ENCODE assay signal across 17 mouse cellular contexts in genomic region chr10:91498543-91498942, GRCm38 (mm10).
"Had no signal": no experiment of that assay in that cellular context is flagged by ENCODE, and none has a peak within 500 bp of the region (broad histone marks: within the 10 kb centered on the region; RNA-seq: fewer than 3 reads in every experiment).

No protein-coding gene starts in this region.

- DNase-seq: kidney, postnatal 10 days; layer of hippocampus, postnatal 36 days; liver, embryonic 13.5 days; lung, adult 2 months; lung, postnatal 14 days; lung, postnatal 4 days; midbrain, embryonic 14.5 days; retina, postnatal 1 day; right cerebral cortex, postnatal 25 days; spleen, adult 18-20 months; thymus, adult 2 months; thymus, postnatal 14 days; thymus, postnatal 4 days had no signal

- H3K27me3 ChIP-seq: liver, embryonic 13.5 days; stomach, embryonic 15.5 days had no signal

- H3K9ac ChIP-seq: liver, embryonic 13.5 days; stomach, embryonic 15.5 days had no signal

- H3K27ac ChIP-seq: left cerebral cortex, adult 2 months; liver, embryonic 13.5 days; stomach, embryonic 15.5 days had no signal

- H3K4me1 ChIP-seq: liver, embryonic 13.5 days; stomach, embryonic 15.5 days had no signal

- ATAC-seq: intestine, postnatal 0 days had no signal

- H3K4me3 ChIP-seq: left cerebral cortex, adult 2 months; liver, embryonic 13.5 days; stomach, embryonic 15.5 days had no signal

- H3K36me3 ChIP-seq: liver, embryonic 13.5 days; stomach, embryonic 15.5 days had no signal

- H3K4me2 ChIP-seq: liver, embryonic 13.5 days; midbrain, embryonic 11.5 days; stomach, embryonic 15.5 days had no signal

- H3K9me3 ChIP-seq: liver, embryonic 13.5 days; stomach, embryonic 15.5 days had no signal
